Mouse (Mus musculus): Measurements from ENCODE around the gene Map3k7cl. TPM values are rescaled to one million over a fixed set of nuclear protein-coding genes. Genes with fewer than 3 reads are reported as not detected.

The Map3k7cl gene
- polyA plus RNA-seq, 1 experiment = 2.2 TPM

GRCm38 (mm10) chr16:87610556-87611295, 57.6 kb downstream of the Map3k7cl start:
- no peak overlapping the region for H3K4me3 ChIP-seq
- TF ChIP-seq POLR2A (IDR thresholded peaks at IDR 0.05; ENCODE audit: insufficient read length, low read depth) = no peak
- H3K4me2 ChIP-seq (ENCODE audit: low read depth) = no peak overlapping the region
- H3K36me3 ChIP-seq (ENCODE audit: control insufficient read depth, insufficient read depth) = no peaks in the 10 kb centered on the region
- no peaks in the 10 kb centered on the region for H3K27me3 ChIP-seq (ENCODE audit: control insufficient read depth, insufficient read depth, insufficient read length)
- H3ac ChIP-seq (ENCODE audit: control insufficient read depth, insufficient read length) = no peak overlapping the region
- no peaks in the 10 kb centered on the region for H3K79me2 ChIP-seq (ENCODE audit: control insufficient read depth, insufficient read depth)

- Histone ChIP-seq H3K36me3 (ENCODE audit: control insufficient read depth, insufficient read depth) (no peaks in the 10 kb centered on the region), H3ac (ENCODE audit: control insufficient read depth, insufficient read length) (no peak overlapping the region), H3K4me2 (ENCODE audit: low read depth) (no peak overlapping the region), H3K79me2 (ENCODE audit: control insufficient read depth, insufficient read depth) (no peaks in the 10 kb centered on the region), H3K27me3 (ENCODE audit: control insufficient read depth, insufficient read depth, insufficient read length) (no peaks in the 10 kb centered on the region), H3K4me3 (no peak overlapping the region)
- TF ChIP-seq MAX (IDR thresholded peaks at IDR 0.05; ENCODE audit: low read depth) (no peak), USF1 (IDR thresholded peaks at IDR 0.05; ENCODE audit: low read depth) (no peak), SRF (IDR thresholded peaks at IDR 0.05; ENCODE audit: control insufficient read depth, insufficient read length, low read depth) (no peak), CEBPB (IDR thresholded peaks at IDR 0.05; ENCODE audit: insufficient read depth, poor library complexity, severe bottlenecking) (no peak), TCF3 (IDR thresholded peaks at IDR 0.05; ENCODE audit: insufficient read length, low read depth) (no peak), REST (IDR thresholded peaks at IDR 0.05; ENCODE audit: insufficient read depth, insufficient read length) (no peak), MYOD1 (IDR thresholded peaks at IDR 0.05; ENCODE audit: control insufficient read depth in 1 of 3, insufficient read length in 2 of 3, low read depth in 2 of 3) (no peak), TCF12 (IDR thresholded peaks at IDR 0.05; ENCODE audit: insufficient read depth, poor library complexity, severe bottlenecking) (no peak)
Observed at GRCm38 (mm10) chr16:87611420-87611819, 58.3 kb downstream of the Map3k7cl start.

GRCm38 (mm10) chr16:87612218-87612838, 59.2 kb downstream of the Map3k7cl start:
- no peak for TF ChIP-seq USF1 (IDR thresholded peaks at IDR 0.05; ENCODE audit: low read depth)
- TF ChIP-seq POLR2AphosphoS2 (IDR thresholded peaks at IDR 0.05; ENCODE audit: insufficient read length, low read depth) = no peak
- TF ChIP-seq REST (IDR thresholded peaks at IDR 0.05; ENCODE audit: insufficient read depth, insufficient read length) = no peak
- TF ChIP-seq E2F4 (IDR thresholded peaks at IDR 0.05; ENCODE audit: insufficient read depth) = no peak
- TF ChIP-seq CEBPB (IDR thresholded peaks at IDR 0.05; ENCODE audit: insufficient read depth, poor library complexity, severe bottlenecking) = no peak
- TF ChIP-seq MAX (IDR thresholded peaks at IDR 0.05; ENCODE audit: low read depth) = no peak
- no peak for TF ChIP-seq MYOD1 (IDR thresholded peaks at IDR 0.05; ENCODE audit: control insufficient read depth in 1 of 3, insufficient read length in 2 of 3, low read depth in 2 of 3)
- TF ChIP-seq POLR2A (IDR thresholded peaks at IDR 0.05; ENCODE audit: insufficient read length, low read depth) = no peak
- no peak for TF ChIP-seq TCF12 (IDR thresholded peaks at IDR 0.05; ENCODE audit: insufficient read depth, poor library complexity, severe bottlenecking)
- no peak for TF ChIP-seq MYOG (IDR thresholded peaks at IDR 0.05; ENCODE audit: control insufficient read depth in 1 of 3, insufficient read depth in 1 of 3, insufficient read length in 2 of 3, low read depth in 2 of 3)
- TF ChIP-seq TCF3 (IDR thresholded peaks at IDR 0.05; ENCODE audit: insufficient read length, low read depth) = no peak
- no peak for TF ChIP-seq SRF (IDR thresholded peaks at IDR 0.05; ENCODE audit: control insufficient read depth, insufficient read length, low read depth)
- Histone ChIP-seq H3K27me3 (ENCODE audit: control insufficient read depth, insufficient read depth, insufficient read length) (no peaks in the 10 kb centered on the region), H3ac (ENCODE audit: control insufficient read depth, insufficient read length) (no peak overlapping the region), H3K36me3 (ENCODE audit: control insufficient read depth, insufficient read depth) (no peaks in the 10 kb centered on the region), H3K4me2 (ENCODE audit: low read depth) (no peak overlapping the region), H3K79me2 (ENCODE audit: control insufficient read depth, insufficient read depth) (no peaks in the 10 kb centered on the region), H3K4me3 (no peak overlapping the region)

GRCm38 (mm10) chr16:87617377-87617776, 64.2 kb downstream of the Map3k7cl start:
- no peak overlapping the region for H3ac ChIP-seq (ENCODE audit: control insufficient read depth, insufficient read length)
- no peak for TF ChIP-seq E2F4 (IDR thresholded peaks at IDR 0.05; ENCODE audit: insufficient read depth)
- H3K27me3 ChIP-seq (ENCODE audit: control insufficient read depth, insufficient read depth, insufficient read length) = no peaks in the 10 kb centered on the region
- no peaks in the 10 kb centered on the region for H3K36me3 ChIP-seq (ENCODE audit: control insufficient read depth, insufficient read depth)
- no peak overlapping the region for H3K4me2 ChIP-seq (ENCODE audit: low read depth)
- no peak overlapping the region for H3K4me3 ChIP-seq
- no peaks in the 10 kb centered on the region for H3K79me2 ChIP-seq (ENCODE audit: control insufficient read depth, insufficient read depth)

GRCm38 (mm10) chr16:87621246-87621645, 68.1 kb downstream of the Map3k7cl start:
- no peaks in the 10 kb centered on the region for H3K27me3 ChIP-seq (ENCODE audit: control insufficient read depth, insufficient read depth, insufficient read length)
- H3K4me2 ChIP-seq (ENCODE audit: low read depth) = no peak overlapping the region
- H3ac ChIP-seq (ENCODE audit: control insufficient read depth, insufficient read length) = no peak overlapping the region
- H3K4me3 ChIP-seq = no peak overlapping the region
- H3K36me3 ChIP-seq (ENCODE audit: control insufficient read depth, insufficient read depth) = no peaks in the 10 kb centered on the region
- H3K79me2 ChIP-seq (ENCODE audit: control insufficient read depth, insufficient read depth) = no peaks in the 10 kb centered on the region
- TF ChIP-seq MYOD1 (IDR thresholded peaks at IDR 0.05; ENCODE audit: control insufficient read depth in 1 of 3, insufficient read length in 2 of 3, low read depth in 2 of 3) = no peak
- no peak for TF ChIP-seq USF1 (IDR thresholded peaks at IDR 0.05; ENCODE audit: low read depth)
- no peak for TF ChIP-seq TCF3 (IDR thresholded peaks at IDR 0.05; ENCODE audit: insufficient read length, low read depth)
- no peak for TF ChIP-seq POLR2AphosphoS2 (IDR thresholded peaks at IDR 0.05; ENCODE audit: insufficient read length, low read depth)
- TF ChIP-seq POLR2A (IDR thresholded peaks at IDR 0.05; ENCODE audit: insufficient read length, low read depth) = no peak
- TF ChIP-seq TCF12 (IDR thresholded peaks at IDR 0.05; ENCODE audit: insufficient read depth, poor library complexity, severe bottlenecking) = no peak
- no peak for TF ChIP-seq CEBPB (IDR thresholded peaks at IDR 0.05; ENCODE audit: insufficient read depth, poor library complexity, severe bottlenecking)
- TF ChIP-seq MYOG (IDR thresholded peaks at IDR 0.05; ENCODE audit: control insufficient read depth in 1 of 3, insufficient read depth in 1 of 3, insufficient read length in 2 of 3, low read depth in 2 of 3) = no peak
